19 mouse cellular contexts compared by ENCODE assay signal in the genomic region with DNA sequence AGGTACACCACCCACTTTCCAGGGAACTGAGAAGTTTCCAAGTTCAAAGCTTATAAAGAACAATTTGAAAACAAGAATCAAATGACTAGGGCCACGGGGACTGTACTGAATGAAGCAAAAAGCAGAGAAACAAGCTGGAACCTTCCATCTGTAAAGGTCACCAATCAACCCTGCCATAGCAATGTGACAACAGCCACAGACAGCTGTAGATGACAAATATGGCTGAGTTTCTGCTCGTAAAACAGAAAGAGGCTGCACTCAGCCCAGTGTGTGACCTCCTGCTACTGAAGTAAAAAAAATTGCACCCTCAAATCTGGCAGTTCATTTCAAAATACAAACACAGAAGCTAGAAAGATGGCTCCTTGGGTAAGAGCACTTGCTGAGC. TPM values are rescaled to one million over a fixed set of nuclear protein-coding genes. Genes with fewer than 3 reads are reported as not detected.
DNase-seq lines count a peak whose midpoint lies in the region; ATAC-seq and TF ChIP-seq lines count a peak whose summit lies in the region.
"Had no signal": no experiment of that assay in that cellular context is flagged by ENCODE, and none has a peak within 500 bp of the region (broad histone marks: within the 10 kb centered on the region; RNA-seq: fewer than 3 reads in every experiment).

No protein-coding gene starts in this region.

- WGBS in kidney, postnatal 0 days, result 42% methylated on average over 2 of the region's 2 CpGs
- 44% methylated on average over 2 of the region's 2 CpGs for WGBS in kidney, embryonic 14.5 days
- 51% methylated on average over 2 of the region's 2 CpGs for WGBS in lung, postnatal 0 days

- TF ChIP-seq POLR2A in myocyte (IDR thresholded peaks at IDR 0.05; ENCODE audit: insufficient read length, low read depth), result no peak

- DNase-seq in kidney, postnatal 0 days (ENCODE audit: low spot score), result peak; percentile 11
- peak; percentile 24 for DNase-seq in lung, postnatal 0 days (ENCODE audit: low spot score)
- no peak for DNase-seq in lung, postnatal 25 days (ENCODE audit: low spot score)
- no peak for DNase-seq in cerebellum, postnatal 25 days
- DNase-seq: adrenal gland, postnatal 14 days; cerebellum, adult 11-12 months; cerebellum, adult 9-10 months; cerebellum, postnatal 36 days; heart, adult 2 months; heart, postnatal 14 days had no signal

- H3K9me3 ChIP-seq in kidney, postnatal 0 days (replicated peaks; ENCODE audit: low read length), result no peaks in the 10 kb centered on the region
- no peaks in the 10 kb centered on the region for H3K9me3 ChIP-seq in kidney, embryonic 14.5 days (ENCODE audit: control insufficient read depth, low read length)
- no peaks in the 10 kb centered on the region for H3K9me3 ChIP-seq in lung, postnatal 0 days (ENCODE audit: low read length)
- H3K9me3 ChIP-seq: embryonic facial prominence, embryonic 13.5 days; G1E; heart, embryonic 15.5 days had no signal

- H3K4me3 ChIP-seq in kidney, postnatal 0 days (replicated peaks; ENCODE audit: low read depth, low read length), result no peak overlapping the region
- no peak overlapping the region for H3K4me3 ChIP-seq in kidney, embryonic 14.5 days (ENCODE audit: low read length)
- H3K4me3 ChIP-seq in lung, postnatal 0 days (ENCODE audit: low read depth, low read length), result no peak overlapping the region
- no peak overlapping the region for H3K4me3 ChIP-seq in myocyte
- H3K4me3 ChIP-seq: embryonic facial prominence, embryonic 13.5 days; heart, adult 2 months; heart, embryonic 15.5 days had no signal

- no peak for ATAC-seq in kidney, postnatal 0 days (replicated peaks; ENCODE audit: low FRiP score, low read depth)
- no peak for ATAC-seq in kidney, embryonic 14.5 days (ENCODE audit: low FRiP score, low TSS enrichment)
- ATAC-seq in lung, postnatal 0 days, result peak; percentile 52
- peak; percentile 18 for ATAC-seq in activated CD4-positive, CD25-positive, alpha-beta regulatory T cell, adult 4 months
- ATAC-seq: forebrain, embryonic 14.5 days had no signal

- no peaks in the 10 kb centered on the region for H3K27me3 ChIP-seq in kidney, postnatal 0 days (ENCODE audit: insufficient read depth, low read length)
- H3K27me3 ChIP-seq in kidney, embryonic 14.5 days (ENCODE audit: control insufficient read depth, insufficient read depth, low read length), result no peaks in the 10 kb centered on the region
- no peaks in the 10 kb centered on the region for H3K27me3 ChIP-seq in lung, postnatal 0 days (replicated peaks; ENCODE audit: insufficient read depth, low read length)
- no peaks in the 10 kb centered on the region for H3K27me3 ChIP-seq in myocyte (ENCODE audit: control insufficient read depth, insufficient read depth, insufficient read length)
- H3K27me3 ChIP-seq: embryonic facial prominence, embryonic 13.5 days; heart, embryonic 15.5 days had no signal

- no peak overlapping the region for H3K9ac ChIP-seq in kidney, postnatal 0 days (ENCODE audit: low read depth, low read length)
- H3K9ac ChIP-seq in kidney, embryonic 14.5 days (ENCODE audit: low read depth, low read length), result no peak overlapping the region
- no peak overlapping the region for H3K9ac ChIP-seq in lung, postnatal 0 days (replicated peaks; ENCODE audit: low read depth)
- H3K9ac ChIP-seq: embryonic facial prominence, embryonic 13.5 days; heart, embryonic 15.5 days; hindbrain, embryonic 14.5 days had no signal

- no peak for TF ChIP-seq EP300 in lung, postnatal 0 days (IDR thresholded peaks at IDR 0.05)

- no peak overlapping the region for H3K4me2 ChIP-seq in kidney, postnatal 0 days (ENCODE audit: low read length)
- H3K4me2 ChIP-seq in kidney, embryonic 14.5 days (replicated peaks; ENCODE audit: low read depth, low read length), result no peak overlapping the region
- H3K4me2 ChIP-seq in lung, postnatal 0 days (replicated peaks; ENCODE audit: low read depth, low read length), result no peak overlapping the region
- H3K4me2 ChIP-seq in myocyte (ENCODE audit: low read depth), result no peak overlapping the region
- H3K4me2 ChIP-seq: embryonic facial prominence, embryonic 13.5 days; heart, embryonic 11.5 days; heart, embryonic 15.5 days; hindbrain, embryonic 14.5 days had no signal

- H3K79me2 ChIP-seq in myocyte (ENCODE audit: control insufficient read depth, insufficient read depth), result peaks cover 19% of the 10 kb centered on the region

- no peak overlapping the region for H3K27ac ChIP-seq in kidney, postnatal 0 days
- no peak overlapping the region for H3K27ac ChIP-seq in kidney, embryonic 14.5 days (ENCODE audit: low read depth, low read length)
- H3K27ac ChIP-seq in lung, postnatal 0 days (ENCODE audit: low read length), result no peak overlapping the region
- H3K27ac ChIP-seq: embryonic facial prominence, embryonic 13.5 days; heart, embryonic 15.5 days; hindbrain, embryonic 14.5 days had no signal

- H3K36me3 ChIP-seq in kidney, postnatal 0 days (ENCODE audit: insufficient read depth, low read length), result 0 out of 2 replicates have a peak, but pooled peaks cover 5% of the 10 kb centered on the region
- peaks cover 30% of the 10 kb centered on the region for H3K36me3 ChIP-seq in kidney, embryonic 14.5 days (ENCODE audit: control insufficient read depth, insufficient read depth, low read length)
- peaks cover 7% of the 10 kb centered on the region; the same call in 1 of the 2 replicates for H3K36me3 ChIP-seq in lung, postnatal 0 days (ENCODE audit: insufficient read depth, low read length)
- H3K36me3 ChIP-seq in myocyte (ENCODE audit: control insufficient read depth, insufficient read depth), result peaks cover 10% of the 10 kb centered on the region
- H3K36me3 ChIP-seq: heart, embryonic 15.5 days had no signal

- H3ac ChIP-seq in myocyte (ENCODE audit: control insufficient read depth, insufficient read length), result no peak overlapping the region

- no peaks in the 10 kb centered on the region for H3K4me1 ChIP-seq in kidney, postnatal 0 days (replicated peaks; ENCODE audit: insufficient read depth, low read length)
- H3K4me1 ChIP-seq in kidney, embryonic 14.5 days (ENCODE audit: control insufficient read depth, insufficient read depth, low read length), result no peaks in the 10 kb centered on the region
- no peaks in the 10 kb centered on the region for H3K4me1 ChIP-seq in lung, postnatal 0 days (ENCODE audit: insufficient read depth, low read depth, low read length)

- TF ChIP-seq CTCF in kidney, postnatal 0 days (IDR thresholded peaks at IDR 0.05; ENCODE audit: low read depth), result no peak
- no peak for TF ChIP-seq CTCF in lung, postnatal 0 days (IDR thresholded peaks at IDR 0.05)

TF ChIP-seq in myocyte, 11 proteins besides CTCF, POLR2A, EP300 and RAD21:
- TF ChIP-seq POLR2AphosphoS2 (IDR thresholded peaks at IDR 0.05; ENCODE audit: insufficient read length, low read depth) (no peak), MYOD1 (IDR thresholded peaks at IDR 0.05; ENCODE audit: control insufficient read depth in 1 of 3, insufficient read length in 2 of 3, low read depth in 2 of 3) (peak in 2 of 3 experiments; percentile 53 to 56), MYOG (IDR thresholded peaks at IDR 0.05; ENCODE audit: control insufficient read depth in 1 of 3, insufficient read depth in 1 of 3, insufficient read length in 2 of 3, low read depth in 2 of 3) (peak in 1 of 3 experiments; percentile 84), CEBPB (IDR thresholded peaks at IDR 0.05; ENCODE audit: insufficient read depth, poor library complexity, severe bottlenecking) (no peak)

RNA-seq across cellular contexts. Expression of a gene that starts 31.1 kb away (rescaled TPM):
- 5.6 and 6.3 TPM in 2 replicates for polyA plus RNA-seq in kidney, postnatal 0 days (2015; fragmentation: Nextera tagmentation; extraction: Ambion mirVana)
- polyA plus RNA-seq in kidney, embryonic 14.5 days (2014; fragmentation: Nextera tagmentation; extraction: Ambion mirVana), result 11.7 and 13.2 TPM in 2 replicates
- polyA plus RNA-seq in lung, postnatal 0 days (2015; fragmentation: Nextera tagmentation; extraction: Ambion mirVana), result 5.4 and 6.4 TPM in 2 replicates
- 10 to 100 TPM in 1 of 2 experiments, 1 to 10 TPM in 1; 10.0 to 11.8 TPM for polyA plus RNA-seq in activated CD4-positive, CD25-positive, alpha-beta regulatory T cell, adult 4 months (2017; shearing (Covaris generic))
- 7.6 TPM for polyA plus RNA-seq in myocyte (2012; fragmentation: generic; extraction: Trizol)

Comparison
In these comparisons a context has a peak if more than half of its experiments do, and no peak if none do; other contexts are left out.
1. DNase-seq: peak in kidney, postnatal 0 days (single experiment) and lung, postnatal 0 days (single experiment); none in lung, postnatal 25 days (single experiment) and cerebellum, postnatal 25 days (0 of 2).
2. ATAC-seq: peak in lung, postnatal 0 days (single experiment) and activated CD4-positive, CD25-positive, alpha-beta regulatory T cell, adult 4 months (single experiment); none in kidney, postnatal 0 days (single experiment) and kidney, embryonic 14.5 days (single experiment).